Mouse (Mus musculus) small intestine, adult 2 months (tissue): Measurements from ENCODE around the gene Cuedc2.

Experiments used
- CTCF ChIP-seq: fragments of 200-500 bp; IDR thresholded peaks from 2 replicates; pipeline ENCODE4 v1.5.1; 2012; ENCODE audit warnings: low read depth, mild to moderate bottlenecking, control low read depth, inconsistent platforms, low read length, moderate library complexity, mixed read lengths; ENCODE audit not compliant: insufficient replicate concordance, insufficient read length; ENCODE audit errors: extremely low read depth
- POLR2A ChIP-seq: fragments of 200-500 bp; IDR thresholded peaks from 2 replicates; pipeline ENCODE4 v1.6.1; 2012; ENCODE audit warnings: low read depth, mild to moderate bottlenecking, control low read depth, inconsistent platforms, low read length, moderate library complexity

DNA sequence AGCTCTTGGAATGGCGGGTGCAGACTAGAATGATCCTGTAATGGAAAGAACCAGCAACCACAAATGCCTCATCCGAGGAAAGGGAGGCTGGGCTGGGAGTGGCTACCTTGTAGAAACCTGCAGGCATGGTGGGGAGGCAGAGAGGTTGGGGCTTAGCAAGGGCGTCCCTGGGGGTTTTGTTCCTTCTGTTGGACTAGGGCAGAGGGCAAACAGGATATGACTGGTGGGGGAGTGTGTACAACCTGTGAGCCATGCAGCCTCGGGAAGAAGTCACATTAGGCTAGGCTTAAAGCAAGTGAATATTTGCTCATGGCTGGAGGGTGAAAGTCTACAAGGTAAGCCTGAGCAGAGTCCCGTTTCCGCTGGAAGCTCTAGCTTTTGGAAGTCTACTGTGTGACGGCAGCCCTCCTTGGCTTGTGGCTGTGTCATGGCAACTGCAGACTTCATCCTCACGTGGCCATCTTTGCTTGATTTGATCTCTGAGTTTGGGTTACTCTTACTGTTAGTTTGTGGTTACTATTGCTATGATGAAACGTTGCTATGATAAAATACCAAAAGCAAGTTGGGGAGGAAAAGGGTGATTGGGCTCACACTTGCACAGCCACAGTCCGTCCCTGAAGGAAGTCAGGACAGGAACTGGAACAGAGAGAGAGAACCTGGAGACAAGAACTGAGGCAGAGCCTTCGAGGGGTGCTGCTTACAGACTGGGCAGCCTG is 24.9 kb upstream of the Cuedc2 start:
- TF ChIP-seq CTCF (no peak), POLR2A (no peak)
